Mouse (Mus musculus): ENCODE measurements around the gene Stoml2.

DNA sequence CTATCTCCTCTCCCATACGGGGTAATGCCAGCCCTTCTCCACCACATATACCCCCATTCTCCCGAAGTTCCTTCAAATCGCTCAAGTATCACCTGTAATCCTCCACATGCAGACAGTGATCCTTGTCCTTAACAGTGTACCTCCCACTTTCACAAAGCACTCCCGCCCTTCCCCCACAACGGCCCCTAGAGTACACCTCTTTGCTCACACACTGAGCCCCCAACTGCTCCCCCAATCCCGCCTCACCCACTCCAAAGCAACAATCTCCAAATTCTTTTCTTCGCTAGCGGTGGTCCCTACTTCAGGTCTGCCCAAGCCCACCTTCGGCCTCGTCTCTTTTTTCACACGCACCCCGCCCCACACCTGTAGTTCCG, 13.8 kb upstream of the Stoml2 start:
- TF ChIP-seq GATA1 (IDR thresholded peaks at IDR 0.05; ENCODE audit: low read length), result no peak
- no peak for TF ChIP-seq TAL1 (IDR thresholded peaks at IDR 0.05; ENCODE audit: low read length)

Data from erythroblast, embryonic 14.5 days (primary cell).